Mouse (Mus musculus) embryonic facial prominence, embryonic 14.5 days (tissue): Measurements from ENCODE around the gene A830005F24Rik. TPM values are rescaled to one million over a fixed set of nuclear protein-coding genes. Genes with fewer than 3 reads are reported as not detected.
"Not testable (repeated sequence)": the region's sequence is repeated elsewhere in the genome, so short reads cannot be mapped to it uniquely, and the experiment has no call there.

Experiments
- ATAC-seq: fragments of 200-750 bp; cut with Nextera tagmentation; 2 replicates; pipeline ENCODE4 v1.8.0; 2017; ENCODE audit warnings: low read depth, moderate number of reproducible peaks, moderate TSS enrichment
- DNase-seq: peaks from one replicate; pipeline ENCODE4 v3.0.0-alpha.2; 2015; ENCODE audit warnings: low spot score
- H3K27ac ChIP-seq: fragments of 300-500 bp; sonication (generic); replicated peaks from 2 replicates; pipeline ENCODE4 v1.5.1; 2014; ENCODE audit warnings: low read depth, mild to moderate bottlenecking, low read length, moderate library complexity
- H3K27me3 ChIP-seq: fragments of 300-500 bp; sonication (generic); replicated peaks from 2 replicates; pipeline ENCODE4 v1.6.1; 2014; ENCODE audit warnings: low read length; ENCODE audit not compliant: control insufficient read depth, insufficient read depth
- H3K36me3 ChIP-seq: fragments of 300-500 bp; sonication (generic); 2 replicates; pipeline ENCODE4 v1.6.1; 2014; ENCODE audit warnings: low read length, mixed read lengths; ENCODE audit not compliant: control insufficient read depth, insufficient read depth
- H3K4me1 ChIP-seq: fragments of 300-500 bp; sonication (generic); 2 replicates; pipeline ENCODE4 v1.6.1; 2014; ENCODE audit warnings: antibody characterized with exemption, low read length; ENCODE audit not compliant: control insufficient read depth, insufficient read depth
- H3K4me2 ChIP-seq: fragments of 300-500 bp; sonication (generic); 2 replicates; pipeline ENCODE4 v1.6.1; 2014; ENCODE audit warnings: low read depth, mild to moderate bottlenecking, low read length, moderate library complexity, mixed read lengths
- H3K4me3 ChIP-seq: fragments of 300-500 bp; sonication (generic); 2 replicates; pipeline ENCODE4 v1.5.1; 2014; ENCODE audit warnings: low read depth, mild to moderate bottlenecking, low read length
- H3K9ac ChIP-seq: fragments of 300-500 bp; sonication (generic); 2 replicates; pipeline ENCODE4 v1.6.1; 2014; ENCODE audit warnings: low read depth, mild to moderate bottlenecking, low read length, moderate library complexity, mixed read lengths
- H3K9me3 ChIP-seq: fragments of 300-500 bp; sonication (generic); 2 replicates; pipeline ENCODE4 v1.6.1; 2016; ENCODE audit warnings: low read length; ENCODE audit not compliant: control insufficient read depth
- WGBS: fragments of 180-500 bp; shearing (Covaris S2); extraction: QIAGEN DNeasy Blood & Tissue Kit; methylation state at CpG from one replicate; pipeline ENCODE4 v1.1.7; 2014; 5-methylcytosine and 5-hydroxymethylcytosine counted together
- polyA plus RNA-seq: library from polyadenylated mRNA; unstranded; fragments of >200 nt; fragmentation: Nextera tagmentation; extraction: Ambion mirVana; gene quantifications from 2 replicates; pipeline ENCODE4 v1.2.1, GENCODE M21; 2014

The A830005F24Rik gene
- polyA plus RNA-seq, 1 experiment from 2014 or later = 0.82 TPM

- Histone ChIP-seq H3K4me1 (0 out of 2 replicates have a peak, but pooled peaks cover 5% of the 10 kb centered on the region), H3K9me3 (peaks cover 16% of the 10 kb centered on the region), H3K4me3 (no peak overlapping the region), H3K27me3 (no peaks in the 10 kb centered on the region), H3K4me2 (no peak overlapping the region), H3K27ac (peak overlapping the region; percentile 58; the same call in 1 of the 2 replicates), H3K36me3 (peaks cover 35% of the 10 kb centered on the region), H3K9ac (no peak overlapping the region)
- ATAC-seq (0 out of 2 replicates have a peak, but pooled peaks have one; percentile 30), DNase-seq (peak; percentile 66)
- 52% methylated on average over 4 of the region's 4 CpGs for WGBS
These were observed 14.7 kb upstream of the A830005F24Rik start for GRCm38 (mm10) chr13:48498676-48499075.

DNA sequence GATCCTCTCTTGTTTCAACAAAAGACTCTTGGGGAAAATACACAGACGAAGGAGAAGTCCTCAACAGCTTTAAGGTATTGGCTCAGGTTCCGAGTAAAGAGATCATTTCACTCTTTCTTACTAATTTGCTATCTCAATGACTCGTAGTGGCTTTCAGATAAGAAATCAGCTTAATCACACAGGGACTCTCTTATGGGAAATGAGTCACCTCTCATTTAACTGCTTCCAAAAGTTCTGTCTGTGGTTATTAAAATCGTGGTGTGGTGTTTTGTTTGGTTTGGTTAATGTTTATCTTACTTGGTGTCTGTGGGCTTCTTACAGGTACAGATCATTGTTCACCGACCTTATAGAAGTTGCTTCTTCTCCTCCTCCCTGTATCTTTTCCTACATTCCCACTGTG, 10.9 kb upstream of the A830005F24Rik start:
- no peak overlapping the region for H3K4me2 ChIP-seq
- H3K4me1 ChIP-seq = 0 out of 2 replicates have a peak, but pooled peaks cover 5% of the 10 kb centered on the region
- no peak overlapping the region for H3K27ac ChIP-seq
- ATAC-seq (no peak), DNase-seq (no peak)
- H3K36me3 ChIP-seq = peaks cover 44% of the 10 kb centered on the region
- H3K4me3 ChIP-seq = no peak overlapping the region
- no peaks in the 10 kb centered on the region for H3K27me3 ChIP-seq
- no peak overlapping the region for H3K9ac ChIP-seq
- 77% methylated on average over 5 of the region's 5 CpGs for WGBS
- H3K9me3 ChIP-seq = no peaks in the 10 kb centered on the region

DNA sequence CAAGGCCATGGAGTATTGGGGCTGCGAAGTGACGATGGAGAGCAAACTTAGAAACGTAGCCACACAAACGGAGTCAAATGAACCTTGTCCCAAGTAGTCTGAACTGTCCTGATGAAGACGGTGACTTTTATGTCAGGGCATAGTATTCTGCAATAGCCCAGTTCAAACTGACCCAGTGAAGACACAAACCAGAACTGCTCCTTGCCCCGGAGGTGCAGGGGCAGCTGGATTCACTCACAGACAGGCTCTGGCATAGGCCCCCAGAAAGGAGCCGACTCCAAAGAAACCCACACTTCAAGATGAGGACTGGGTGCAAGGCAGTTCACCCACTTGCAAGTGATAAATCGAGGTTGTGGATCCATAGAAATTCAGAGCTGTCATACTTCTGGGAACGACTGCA, 4.7 kb upstream of the A830005F24Rik start:
- Histone ChIP-seq H3K4me2 (no peak overlapping the region), H3K4me3 (no peak overlapping the region), H3K9ac (no peak overlapping the region), H3K27me3 (no peaks in the 10 kb centered on the region), H3K9me3 (no peaks in the 10 kb centered on the region), H3K4me1 (0 out of 2 replicates have a peak, but pooled peaks cover 8% of the 10 kb centered on the region), H3K36me3 (peaks cover 26% of the 10 kb centered on the region), H3K27ac (no peak overlapping the region)
- DNase-seq = no peak
- no peak for ATAC-seq
- 89% methylated on average over 9 of the region's 9 CpGs for WGBS

DNA sequence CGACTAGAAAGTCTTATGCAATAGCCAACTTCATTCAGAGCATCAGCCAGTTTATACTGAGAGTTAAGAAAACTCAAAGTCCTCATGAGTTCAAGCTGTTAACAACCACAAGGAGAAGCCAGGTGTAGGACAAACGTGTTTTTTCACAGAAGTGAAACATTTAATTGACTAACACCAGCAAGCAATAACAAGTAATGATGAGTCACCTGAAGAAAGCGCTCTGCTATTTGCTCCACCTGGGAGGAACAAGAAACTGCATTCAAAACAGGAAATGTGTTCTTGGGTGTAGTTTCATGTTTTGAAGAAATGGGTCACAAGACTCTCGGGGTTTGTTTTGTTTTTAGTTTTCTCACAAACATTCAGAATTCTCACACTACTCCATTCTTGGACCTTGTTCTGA, 2.5 kb downstream of the A830005F24Rik start:
- Histone ChIP-seq H3K36me3 (no peaks in the 10 kb centered on the region), H3K27me3 (no peaks in the 10 kb centered on the region), H3K9me3 (0 out of 2 replicates have a peak, but pooled peaks cover 7% of the 10 kb centered on the region), H3K27ac (no peak overlapping the region), H3K4me2 (no peak overlapping the region), H3K9ac (no peak overlapping the region), H3K4me3 (no peak overlapping the region), H3K4me1 (0 out of 2 replicates have a peak, but pooled peaks cover 8% of the 10 kb centered on the region)
- DNase-seq = no peak
- no peak for ATAC-seq
- 80% methylated on average over 4 of the region's 4 CpGs for WGBS

GRCm38 (mm10) chr13:48519122-48519521, 5.8 kb downstream of the A830005F24Rik start:
- not testable (repeated sequence) for ATAC-seq, H3K4me1 ChIP-seq, DNase-seq, H3K27me3 ChIP-seq, H3K4me3 ChIP-seq, H3K4me2 ChIP-seq, H3K9me3 ChIP-seq, H3K9ac ChIP-seq, H3K36me3 ChIP-seq, H3K27ac ChIP-seq

GRCm38 (mm10) chr13:48525745-48526144, 12.4 kb downstream of the A830005F24Rik start:
- Histone ChIP-seq H3K4me2 (no peak overlapping the region), H3K4me3 (no peak overlapping the region), H3K36me3 (no peaks in the 10 kb centered on the region), H3K9ac (no peak overlapping the region), H3K9me3 (no peaks in the 10 kb centered on the region), H3K27me3 (no peaks in the 10 kb centered on the region), H3K27ac (no peak overlapping the region), H3K4me1 (no peaks in the 10 kb centered on the region)
- WGBS = 77% methylated on average over 5 of the region's 5 CpGs
- no peak for DNase-seq
- ATAC-seq = no peak

GRCm38 (mm10) chr13:48528123-48528871, 14.9 kb downstream of the A830005F24Rik start:
- Histone ChIP-seq H3K9me3 (no peaks in the 10 kb centered on the region), H3K4me3 (no peak overlapping the region), H3K27me3 (no peaks in the 10 kb centered on the region), H3K4me2 (no peak overlapping the region), H3K4me1 (no peaks in the 10 kb centered on the region), H3K36me3 (0 out of 2 replicates have a peak, but pooled peaks cover 1% of the 10 kb centered on the region), H3K9ac (no peak overlapping the region), H3K27ac (no peak overlapping the region)
- WGBS = 55% methylated on average over 15 of the region's 15 CpGs
- DNase-seq (peak; percentile 89), ATAC-seq (peak; percentile 64; the same call in 1 of the 2 replicates)

DNA sequence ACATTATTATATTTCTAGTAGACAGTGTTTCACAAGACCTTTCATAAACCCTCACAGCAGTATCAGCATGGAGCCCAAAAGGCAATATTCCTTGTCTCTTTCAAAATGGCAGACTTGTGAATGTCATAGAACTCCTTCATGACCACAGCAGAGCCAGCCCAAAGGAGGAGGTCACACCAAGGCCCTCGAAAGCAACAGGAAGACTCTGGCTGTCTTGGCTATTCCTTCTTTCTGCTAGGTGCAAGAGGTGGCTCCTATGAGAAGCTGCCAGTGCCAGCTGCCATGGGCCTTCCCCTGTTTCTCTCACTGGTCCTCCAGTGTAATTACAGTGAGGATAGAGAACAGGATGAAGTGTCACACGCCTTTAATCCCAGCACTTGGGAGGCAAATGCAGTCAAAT, 15.7 kb downstream of the A830005F24Rik start:
- Histone ChIP-seq H3K4me2 (no peak overlapping the region), H3K4me3 (no peak overlapping the region), H3K9me3 (no peaks in the 10 kb centered on the region), H3K27ac (no peak overlapping the region), H3K36me3 (0 out of 2 replicates have a peak, but pooled peaks cover 5% of the 10 kb centered on the region), H3K27me3 (no peaks in the 10 kb centered on the region), H3K9ac (no peak overlapping the region), H3K4me1 (no peaks in the 10 kb centered on the region)
- DNase-seq = no peak
- ATAC-seq = no peak
- WGBS = 51% methylated on average over 2 of the region's 2 CpGs

DNA sequence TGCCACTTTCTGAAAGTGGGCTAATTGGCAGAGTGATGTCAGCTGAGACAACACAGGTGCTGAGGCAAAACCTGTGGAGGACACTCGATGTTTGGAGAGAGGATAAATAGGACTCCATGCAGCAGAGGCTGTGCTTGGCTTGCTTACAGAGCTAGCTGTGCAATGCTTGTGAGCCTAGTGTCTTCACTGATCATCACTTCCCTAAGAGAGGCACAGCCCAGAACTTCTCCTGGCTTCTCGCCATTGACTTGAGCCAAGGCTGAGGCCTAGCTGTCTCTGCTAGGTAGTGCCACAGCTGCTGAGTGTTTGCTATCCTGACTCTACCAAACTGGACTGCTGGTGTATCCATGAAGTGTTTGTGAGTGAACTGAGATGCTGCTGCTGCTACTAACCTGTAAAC, 17.3 kb downstream of the A830005F24Rik start:
- Histone ChIP-seq H3K9ac (no peak overlapping the region), H3K4me3 (no peak overlapping the region), H3K36me3 (peaks cover 16% of the 10 kb centered on the region), H3K4me2 (no peak overlapping the region), H3K4me1 (no peaks in the 10 kb centered on the region), H3K27me3 (no peaks in the 10 kb centered on the region), H3K27ac (no peak overlapping the region), H3K9me3 (no peaks in the 10 kb centered on the region)
- ATAC-seq (peak; percentile 13; the same call in 1 of the 2 replicates), DNase-seq (peak; percentile 53)
- WGBS = 42% methylated on average over 2 of the region's 2 CpGs
